Mouse (Mus musculus) bone marrow macrophage, adult 2 months (primary cell): ENCODE data around the gene Pnrc2.

Experiments
- CTCF ChIP-seq: IDR thresholded peaks from 2 replicates; pipeline ENCODE4 v1.5.1; 2012; ENCODE audit warnings: low read depth, mild to moderate bottlenecking, low read length, moderate library complexity
- POLR2A ChIP-seq: IDR thresholded peaks from 2 replicates; pipeline ENCODE4 v1.6.1; 2012; ENCODE audit warnings: mild to moderate bottlenecking, low read depth, low read length, borderline replicate concordance

DNA sequence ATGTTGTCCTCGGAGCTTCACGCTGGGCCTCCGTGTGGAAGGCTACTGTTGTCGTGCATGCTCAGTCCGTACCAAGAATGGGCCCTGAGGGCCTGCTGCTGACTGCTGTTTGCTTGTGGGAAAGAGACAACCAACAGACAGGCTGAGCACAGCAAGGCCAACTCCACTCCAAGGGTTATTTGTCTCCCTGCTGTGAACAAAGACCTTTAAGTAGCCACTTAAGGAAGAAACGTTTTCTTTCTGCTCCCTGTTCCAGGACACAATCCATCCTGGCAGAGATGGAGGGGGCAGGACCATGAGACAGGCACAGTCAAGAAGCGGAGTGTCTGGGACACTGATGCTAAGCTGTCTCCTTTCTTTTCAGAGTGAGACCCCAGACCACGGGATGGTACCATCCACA, 49.4 kb downstream of the Pnrc2 start:
- TF ChIP-seq CTCF, result no peak
- no peak for TF ChIP-seq POLR2A
